Mouse (Mus musculus): ENCODE data around the gene Slc4a2. TPM values are rescaled to one million over a fixed set of nuclear protein-coding genes. Genes with fewer than 3 reads are reported as not detected.

Slc4a2 gene
- 14.3 and 17.9 TPM in 2 replicates for polyA plus RNA-seq (2014; fragmentation: Nextera tagmentation; extraction: Ambion mirVana)

DNA sequence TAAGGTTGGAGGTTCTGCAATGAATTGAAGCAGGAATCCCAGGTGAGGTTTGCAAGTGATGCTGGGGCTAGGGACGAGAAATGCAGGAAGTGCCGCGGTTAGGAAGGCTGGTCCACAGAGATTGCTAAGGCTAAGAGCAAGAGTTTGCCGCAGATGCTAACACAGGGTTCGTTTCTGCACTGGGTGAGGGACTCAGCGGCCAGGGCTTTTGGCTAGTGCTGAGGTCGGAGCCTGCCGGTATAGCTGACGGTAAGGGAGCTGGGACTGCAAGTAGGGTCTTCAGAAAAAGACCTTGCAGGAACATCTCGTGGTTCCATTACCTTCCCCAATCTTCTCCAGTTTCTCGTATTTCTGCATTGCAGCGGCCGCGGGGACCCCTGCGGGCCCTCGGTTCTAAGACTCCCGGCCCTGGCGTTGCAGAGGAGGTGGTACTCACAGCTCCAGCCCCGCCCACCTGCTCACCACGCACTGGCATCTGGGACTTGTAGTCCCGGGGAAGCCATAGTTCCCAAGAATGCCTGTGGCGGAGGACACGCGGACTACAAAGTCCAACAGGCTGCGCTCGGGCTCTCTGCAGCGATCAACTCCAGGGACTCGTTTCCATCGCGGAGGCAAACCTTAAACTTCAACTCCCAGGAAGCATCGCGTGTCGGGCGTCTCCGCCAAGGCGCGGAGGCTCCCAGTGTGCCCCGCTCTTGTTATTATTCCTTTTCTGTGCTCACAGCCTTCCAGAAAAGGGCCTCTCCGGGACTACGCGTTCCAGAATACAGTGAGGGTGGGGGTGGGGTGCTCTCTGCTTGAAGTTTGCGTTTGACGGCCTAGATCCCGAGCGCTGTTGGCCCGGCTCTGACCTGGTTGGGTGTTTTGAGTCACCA, at the start of gene Slc4a2, which contains the start of gene Cdk5:
Gene Slc4a2 (plus strand): TSS at position 709 of the 875 bp plus-strand sequence.
Gene Cdk5 (minus strand): TSS at position 402 of the 875 bp plus-strand sequence.
- Histone ChIP-seq H3K4me3 (ENCODE audit: low read depth, low read length) (peak within 1 kb of the TSS; percentile 53), H3K27ac (ENCODE audit: low read depth, low read length) (peak within 1 kb of the TSS; percentile 88), H3K9me3 (ENCODE audit: control insufficient read depth, low read length) (no peaks in the 10 kb centered on the region), H3K4me2 (replicated peaks; ENCODE audit: low read depth, low read length) (peak within 1 kb of the TSS; percentile 89), H3K27me3 (ENCODE audit: control insufficient read depth, insufficient read depth, low read length) (0 out of 2 replicates have a peak, but pooled peaks cover 4% of the 10 kb centered on the region), H3K4me1 (replicated peaks; ENCODE audit: control insufficient read depth, insufficient read depth, low read length) (peaks cover 14% of the 10 kb centered on the region), H3K9ac (ENCODE audit: low read depth, low read length) (peak within 1 kb of the TSS; percentile 69), H3K36me3 (ENCODE audit: control insufficient read depth, insufficient read depth, low read length) (0 out of 2 replicates have a peak, but pooled peaks cover 2% of the 10 kb centered on the region)
- WGBS, result under 1% methylated on average over 46 of the region's 46 CpGs
- DNase-seq (ENCODE audit: low spot score), result peak; percentile 99
- peak; percentile 94 for ATAC-seq (ENCODE audit: low FRiP score)

DNA sequence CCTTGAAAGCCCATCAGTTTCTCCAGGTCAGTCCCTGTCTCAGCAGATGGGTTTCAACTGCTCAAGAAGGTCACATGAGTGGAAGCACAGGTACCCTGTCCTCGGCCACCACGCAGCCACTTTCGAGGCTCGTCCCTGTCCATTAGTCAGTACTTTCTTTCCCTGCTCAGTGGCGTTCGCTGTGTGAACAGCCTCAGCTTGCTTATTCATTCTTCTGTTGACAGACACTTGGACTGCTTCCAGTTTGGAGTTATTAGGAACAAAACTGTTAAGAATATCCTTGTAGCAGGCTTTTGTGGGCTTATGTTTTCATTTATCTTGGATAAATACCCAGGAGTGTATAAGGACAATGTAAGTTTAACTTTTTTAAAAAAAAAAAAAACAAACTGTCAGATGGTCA, 49.4 kb upstream of the Slc4a2 start:
- H3K9me3 ChIP-seq (ENCODE audit: control insufficient read depth, low read length), result no peaks in the 10 kb centered on the region
- ATAC-seq (ENCODE audit: low FRiP score) (no peak), DNase-seq (ENCODE audit: low spot score) (no peak)
- WGBS, result 82% methylated on average over 6 of the region's 6 CpGs
- H3K4me1 ChIP-seq (replicated peaks; ENCODE audit: control insufficient read depth, insufficient read depth, low read length), result no peaks in the 10 kb centered on the region
- H3K27me3 ChIP-seq (ENCODE audit: control insufficient read depth, insufficient read depth, low read length), result no peaks in the 10 kb centered on the region
- H3K27ac ChIP-seq (ENCODE audit: low read depth, low read length), result no peak overlapping the region
- no peak overlapping the region for H3K4me3 ChIP-seq (ENCODE audit: low read depth, low read length)
- no peak overlapping the region for H3K9ac ChIP-seq (ENCODE audit: low read depth, low read length)
- H3K4me2 ChIP-seq (replicated peaks; ENCODE audit: low read depth, low read length), result no peak overlapping the region
- no peaks in the 10 kb centered on the region for H3K36me3 ChIP-seq (ENCODE audit: control insufficient read depth, insufficient read depth, low read length)

DNA sequence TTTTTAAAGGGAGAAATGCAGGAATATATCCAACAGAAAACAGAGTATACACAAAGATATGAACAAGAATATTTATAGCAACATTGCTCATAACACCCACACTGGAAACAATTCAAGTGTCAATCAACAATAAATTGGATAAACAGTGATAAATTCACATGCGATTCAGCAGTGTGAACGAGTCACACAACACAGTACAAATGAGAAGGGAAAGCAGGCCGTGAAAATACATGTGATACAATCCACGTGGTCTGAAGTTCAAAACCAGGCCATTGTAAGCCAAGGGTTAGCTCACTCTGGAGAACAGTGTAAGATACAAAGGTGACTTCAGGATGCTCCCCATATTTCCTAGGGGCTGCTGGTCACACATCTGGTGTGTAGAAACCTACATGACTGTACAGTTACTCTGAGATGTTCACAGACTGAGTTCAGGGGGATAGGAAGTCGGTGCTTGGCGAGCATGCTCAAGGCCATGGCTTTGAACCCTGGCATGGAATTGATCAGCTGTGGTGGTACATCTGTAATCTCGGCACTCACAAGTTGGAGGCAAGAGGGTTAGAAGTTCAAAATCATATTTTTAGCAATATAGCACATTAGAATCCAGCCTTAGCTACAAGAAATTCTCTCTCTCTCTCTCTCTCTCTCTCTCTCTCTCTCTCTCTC, 48.8 kb upstream of the Slc4a2 start:
- Histone ChIP-seq H3K4me3 (ENCODE audit: low read depth, low read length) (no peak overlapping the region), H3K9ac (ENCODE audit: low read depth, low read length) (no peak overlapping the region), H3K4me1 (replicated peaks; ENCODE audit: control insufficient read depth, insufficient read depth, low read length) (no peaks in the 10 kb centered on the region), H3K36me3 (ENCODE audit: control insufficient read depth, insufficient read depth, low read length) (no peaks in the 10 kb centered on the region), H3K9me3 (ENCODE audit: control insufficient read depth, low read length) (no peaks in the 10 kb centered on the region), H3K27me3 (ENCODE audit: control insufficient read depth, insufficient read depth, low read length) (no peaks in the 10 kb centered on the region), H3K4me2 (replicated peaks; ENCODE audit: low read depth, low read length) (no peak overlapping the region), H3K27ac (ENCODE audit: low read depth, low read length) (no peak overlapping the region)
- WGBS, result 87% methylated on average over 7 of the region's 7 CpGs
- ATAC-seq (ENCODE audit: low FRiP score) (no peak), DNase-seq (ENCODE audit: low spot score) (no peak)

DNA sequence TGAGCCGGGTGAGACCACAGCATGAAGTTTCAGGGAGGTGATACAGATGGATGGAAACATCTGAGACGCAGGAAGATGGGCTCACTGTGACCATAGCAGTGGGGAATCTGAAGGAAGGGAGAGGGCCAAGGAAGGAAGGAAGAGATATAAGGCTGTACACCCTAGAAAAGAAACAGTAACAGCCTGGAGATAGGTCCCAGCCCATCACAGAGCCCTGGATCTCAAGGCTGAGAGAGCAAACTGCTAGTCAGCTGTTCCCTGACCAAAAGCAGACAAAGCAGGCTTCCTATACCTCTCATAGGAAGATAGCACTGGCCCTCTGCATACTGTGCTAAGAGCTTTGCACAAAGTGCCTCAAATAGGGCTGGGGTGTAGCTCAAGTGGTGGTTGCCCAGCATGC, 44.9 kb upstream of the Slc4a2 start:
- Histone ChIP-seq H3K36me3 (ENCODE audit: control insufficient read depth, insufficient read depth, low read length) (no peaks in the 10 kb centered on the region), H3K4me2 (replicated peaks; ENCODE audit: low read depth, low read length) (no peak overlapping the region), H3K9ac (ENCODE audit: low read depth, low read length) (no peak overlapping the region), H3K9me3 (ENCODE audit: control insufficient read depth, low read length) (no peaks in the 10 kb centered on the region), H3K27me3 (ENCODE audit: control insufficient read depth, insufficient read depth, low read length) (no peaks in the 10 kb centered on the region), H3K4me3 (ENCODE audit: low read depth, low read length) (no peak overlapping the region), H3K4me1 (replicated peaks; ENCODE audit: control insufficient read depth, insufficient read depth, low read length) (no peaks in the 10 kb centered on the region), H3K27ac (ENCODE audit: low read depth, low read length) (no peak overlapping the region)
- DNase-seq (ENCODE audit: low spot score) (no peak), ATAC-seq (ENCODE audit: low FRiP score) (no peak)
- WGBS, result 73% methylated on average over 2 of the region's 2 CpGs

DNA sequence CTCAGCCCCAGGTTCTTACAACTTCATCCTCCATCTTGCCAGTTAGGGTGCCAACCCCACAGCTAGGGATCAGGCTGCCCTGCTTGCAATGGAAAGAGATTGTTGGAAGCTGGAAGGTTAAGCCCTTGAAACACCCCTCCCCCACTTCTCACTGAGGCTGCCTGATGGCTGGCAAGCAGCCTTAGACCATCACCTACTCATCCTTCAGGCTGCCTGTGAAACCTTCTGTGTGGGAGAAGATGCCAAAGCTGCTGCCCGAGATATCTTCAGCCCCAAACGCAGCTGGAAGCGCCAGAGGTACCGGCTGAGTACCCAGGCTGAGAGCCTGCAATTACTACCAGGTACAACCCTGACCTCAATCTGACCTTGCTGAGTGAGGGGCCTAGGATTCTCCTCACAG, 44.1 kb upstream of the Slc4a2 start:
- H3K9ac ChIP-seq (ENCODE audit: low read depth, low read length), result no peak overlapping the region
- DNase-seq (ENCODE audit: low spot score) (no peak), ATAC-seq (ENCODE audit: low FRiP score) (no peak)
- H3K4me2 ChIP-seq (replicated peaks; ENCODE audit: low read depth, low read length), result no peak overlapping the region
- no peak overlapping the region for H3K27ac ChIP-seq (ENCODE audit: low read depth, low read length)
- WGBS, result 77% methylated on average over 4 of the region's 4 CpGs
- H3K4me3 ChIP-seq (ENCODE audit: low read depth, low read length), result no peak overlapping the region
- H3K27me3 ChIP-seq (ENCODE audit: control insufficient read depth, insufficient read depth, low read length), result no peaks in the 10 kb centered on the region
- H3K9me3 ChIP-seq (ENCODE audit: control insufficient read depth, low read length), result no peaks in the 10 kb centered on the region
- H3K36me3 ChIP-seq (ENCODE audit: control insufficient read depth, insufficient read depth, low read length), result no peaks in the 10 kb centered on the region
- no peaks in the 10 kb centered on the region for H3K4me1 ChIP-seq (replicated peaks; ENCODE audit: control insufficient read depth, insufficient read depth, low read length)

DNA sequence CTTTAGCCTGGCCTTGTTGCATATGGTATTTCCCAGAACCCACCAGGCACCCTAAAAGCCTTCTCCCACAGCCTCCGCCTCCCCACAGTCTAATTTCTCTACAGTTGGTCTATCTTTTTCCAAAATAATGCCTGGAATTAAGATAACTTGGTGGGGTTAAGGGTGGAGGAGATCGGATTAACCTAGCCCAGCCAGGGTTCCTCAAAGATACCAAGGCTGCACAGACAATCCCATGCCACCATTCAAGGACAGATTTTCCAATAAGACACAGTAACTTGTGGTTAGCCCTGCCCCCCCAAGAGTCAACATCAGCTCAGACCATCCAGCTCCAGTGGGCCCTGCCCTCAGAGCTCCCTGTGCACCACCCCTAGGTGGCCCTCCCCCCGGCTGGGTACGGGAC, 43.1 kb upstream of the Slc4a2 start:
- 90% methylated on average over 4 of the region's 4 CpGs for WGBS
- no peaks in the 10 kb centered on the region for H3K4me1 ChIP-seq (replicated peaks; ENCODE audit: control insufficient read depth, insufficient read depth, low read length)
- DNase-seq (ENCODE audit: low spot score) (no peak), ATAC-seq (ENCODE audit: low FRiP score) (no peak)
- H3K27ac ChIP-seq (ENCODE audit: low read depth, low read length), result no peak overlapping the region
- H3K27me3 ChIP-seq (ENCODE audit: control insufficient read depth, insufficient read depth, low read length), result no peaks in the 10 kb centered on the region
- no peak overlapping the region for H3K4me2 ChIP-seq (replicated peaks; ENCODE audit: low read depth, low read length)
- H3K9me3 ChIP-seq (ENCODE audit: control insufficient read depth, low read length), result no peaks in the 10 kb centered on the region
- H3K36me3 ChIP-seq (ENCODE audit: control insufficient read depth, insufficient read depth, low read length), result no peaks in the 10 kb centered on the region
- H3K9ac ChIP-seq (ENCODE audit: low read depth, low read length), result no peak overlapping the region
- H3K4me3 ChIP-seq (ENCODE audit: low read depth, low read length), result no peak overlapping the region

DNA sequence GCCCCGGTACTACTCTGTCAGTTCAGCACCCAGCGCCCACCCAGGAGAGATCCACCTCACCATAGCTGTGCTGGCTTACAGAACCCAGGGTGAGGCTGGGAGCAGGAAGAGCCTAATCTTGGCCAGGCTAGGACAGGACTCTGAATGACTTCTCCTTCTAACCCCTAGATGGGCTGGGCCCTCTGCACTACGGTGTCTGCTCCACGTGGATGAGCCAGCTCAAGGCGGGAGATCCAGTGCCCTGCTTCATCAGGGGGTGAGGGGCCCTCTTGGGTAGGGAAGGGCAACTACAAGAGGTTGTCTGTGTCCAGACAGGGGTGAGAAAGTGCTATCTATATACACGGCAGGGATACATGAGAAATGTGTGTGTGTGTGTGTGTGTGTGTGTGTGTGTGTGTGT, 42.2 kb upstream of the Slc4a2 start:
- Histone ChIP-seq H3K27me3 (ENCODE audit: control insufficient read depth, insufficient read depth, low read length) (peaks cover under 1% of the 10 kb centered on the region; the same call in 1 of the 2 replicates), H3K4me3 (ENCODE audit: low read depth, low read length) (no peak overlapping the region), H3K9ac (ENCODE audit: low read depth, low read length) (no peak overlapping the region), H3K9me3 (ENCODE audit: control insufficient read depth, low read length) (no peaks in the 10 kb centered on the region), H3K4me2 (replicated peaks; ENCODE audit: low read depth, low read length) (no peak overlapping the region), H3K27ac (ENCODE audit: low read depth, low read length) (no peak overlapping the region), H3K4me1 (replicated peaks; ENCODE audit: control insufficient read depth, insufficient read depth, low read length) (no peaks in the 10 kb centered on the region), H3K36me3 (ENCODE audit: control insufficient read depth, insufficient read depth, low read length) (no peaks in the 10 kb centered on the region)
- DNase-seq (ENCODE audit: low spot score) (no peak), ATAC-seq (ENCODE audit: low FRiP score) (no peak)
- WGBS, result 64% methylated on average over 6 of the region's 6 CpGs

DNA sequence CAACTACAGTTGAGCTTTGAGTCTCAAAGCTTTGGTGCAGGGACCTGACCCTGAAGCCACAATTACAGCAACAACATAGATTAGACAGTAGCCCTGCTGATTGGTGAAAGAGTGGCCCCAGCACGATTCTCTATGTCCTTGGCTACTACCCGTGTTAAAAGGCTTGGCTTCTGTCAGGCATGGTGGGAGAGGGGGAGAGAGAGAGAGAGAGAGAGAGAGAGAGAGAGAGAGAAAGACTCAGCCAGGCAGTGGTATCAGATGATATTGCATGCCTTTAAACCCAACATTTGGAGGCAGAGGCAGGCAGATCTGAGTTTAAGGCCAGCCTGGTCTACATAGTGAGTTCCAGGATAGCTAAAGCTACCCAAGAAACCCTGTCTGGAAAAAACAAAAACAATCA, 41.6 kb upstream of the Slc4a2 start:
- no peak overlapping the region for H3K9ac ChIP-seq (ENCODE audit: low read depth, low read length)
- no peaks in the 10 kb centered on the region for H3K4me1 ChIP-seq (replicated peaks; ENCODE audit: control insufficient read depth, insufficient read depth, low read length)
- H3K36me3 ChIP-seq (ENCODE audit: control insufficient read depth, insufficient read depth, low read length), result no peaks in the 10 kb centered on the region
- H3K27me3 ChIP-seq (ENCODE audit: control insufficient read depth, insufficient read depth, low read length), result peaks cover 6% of the 10 kb centered on the region; the same call in 1 of the 2 replicates
- WGBS, result 60% methylated on average over 2 of the region's 2 CpGs
- no peak for DNase-seq (ENCODE audit: low spot score)
- no peak overlapping the region for H3K27ac ChIP-seq (ENCODE audit: low read depth, low read length)
- no peak overlapping the region for H3K4me3 ChIP-seq (ENCODE audit: low read depth, low read length)
- no peak for ATAC-seq (ENCODE audit: low FRiP score)
- H3K9me3 ChIP-seq (ENCODE audit: control insufficient read depth, low read length), result no peaks in the 10 kb centered on the region
- H3K4me2 ChIP-seq (replicated peaks; ENCODE audit: low read depth, low read length), result no peak overlapping the region

Measured in hindbrain, embryonic 11.5 days (tissue).